Mouse (Mus musculus) lung, postnatal 0 days (tissue): ENCODE measurements around the gene Scrn3. TPM values are rescaled to one million over a fixed set of nuclear protein-coding genes. Genes with fewer than 3 reads are reported as not detected.
A peak's percentile ranks its signal among the peaks of the same experiment; 100 is the strongest.

Source experiments
- ATAC-seq: fragments of 200-750 bp; cut with Nextera tagmentation; 2 replicates; pipeline ENCODE4 v1.8.0; 2017; ENCODE audit warnings: moderate library complexity
- DNase-seq: peaks from one replicate; pipeline ENCODE4 v3.0.0-alpha.2; 2016; ENCODE audit warnings: low spot score
- H3K27ac ChIP-seq: fragments of 300-500 bp; sonication (generic); 2 replicates; pipeline ENCODE4 v1.5.1; 2014; ENCODE audit warnings: antibody characterized with exemption, mild to moderate bottlenecking, low read length, mixed read lengths
- H3K27me3 ChIP-seq: fragments of 300-500 bp; sonication (generic); replicated peaks from 2 replicates; pipeline ENCODE4 v1.6.1; 2014; ENCODE audit warnings: low read length, mixed read lengths; ENCODE audit not compliant: insufficient read depth
- H3K36me3 ChIP-seq: fragments of 300-500 bp; sonication (generic); 2 replicates; pipeline ENCODE4 v1.6.1; 2014; ENCODE audit warnings: low read length, mixed read lengths; ENCODE audit not compliant: insufficient read depth
- H3K4me1 ChIP-seq: fragments of 300-500 bp; sonication (generic); 2 replicates; pipeline ENCODE4 v1.6.1; 2014; ENCODE audit warnings: antibody characterized with exemption, low read depth, low read length, mixed read lengths; ENCODE audit not compliant: insufficient read depth
- H3K4me2 ChIP-seq: fragments of 300-500 bp; sonication (generic); replicated peaks from 2 replicates; pipeline ENCODE4 v1.6.1; 2014; ENCODE audit warnings: low read depth, mild to moderate bottlenecking, low read length, moderate library complexity, mixed read lengths
- H3K4me3 ChIP-seq: fragments of 300-500 bp; sonication (generic); 2 replicates; pipeline ENCODE4 v1.5.1; 2014; ENCODE audit warnings: low read depth, low read length
- H3K9ac ChIP-seq: fragments of 300-500 bp; sonication (generic); replicated peaks from 2 replicates; pipeline ENCODE4 v1.6.1; 2014; ENCODE audit warnings: low read depth, mild to moderate bottlenecking
- H3K9me3 ChIP-seq: fragments of 300-500 bp; sonication (generic); 2 replicates; pipeline ENCODE4 v1.6.1; 2016; ENCODE audit warnings: low read length, mixed read lengths
- CTCF ChIP-seq: IDR thresholded peaks from 2 replicates; pipeline ENCODE4 v1.5.1; 2016; ENCODE audit warnings: antibody characterized with exemption, mild to moderate bottlenecking
- EP300 ChIP-seq: IDR thresholded peaks from 2 replicates; pipeline ENCODE4 v1.6.1; 2016; ENCODE audit warnings: antibody characterized with exemption, mild to moderate bottlenecking, control low read depth
- whole genome bisulfite sequencing: fragments of 180-500 bp; shearing (Covaris S2); extraction: QIAGEN DNeasy Blood & Tissue Kit; methylation state at CpG from one replicate; pipeline ENCODE4 v1.1.7; 2014; 5-methylcytosine and 5-hydroxymethylcytosine counted together
- polyA plus RNA-seq: library from polyadenylated mRNA; unstranded; fragments of >200 nt; fragmentation: Nextera tagmentation; extraction: Ambion mirVana; gene quantifications from 2 replicates; pipeline ENCODE4 v1.2.1, GENCODE M21; 2015

The Scrn3 gene
- polyA plus RNA-seq, 1 experiment from 2014 or later, result 10.9 TPM

DNA sequence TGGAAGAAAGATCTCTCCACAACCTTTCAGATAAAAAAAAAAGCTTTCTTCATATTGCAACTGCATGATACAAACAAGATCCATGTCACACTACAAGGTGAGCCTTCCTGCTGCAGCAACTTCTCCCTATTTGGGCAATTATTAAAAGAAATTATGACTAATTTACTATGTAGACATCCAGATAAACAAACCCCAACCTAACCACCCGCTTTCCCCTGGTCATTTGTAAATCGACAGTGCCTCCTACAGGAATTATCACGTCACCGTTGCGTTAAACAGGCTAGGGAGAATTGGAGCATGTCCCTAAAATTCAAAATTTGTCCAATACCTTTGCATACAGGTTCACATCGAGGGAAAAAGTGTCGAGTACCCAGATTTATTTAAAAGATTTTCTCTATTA is 30.7 kb upstream of the Scrn3 start:
- H3K9ac ChIP-seq, result no peak overlapping the region
- WGBS, result 19% methylated on average over 7 of the region's 7 CpGs
- no peaks in the 10 kb centered on the region for H3K9me3 ChIP-seq
- no peak overlapping the region for H3K4me2 ChIP-seq
- H3K4me3 ChIP-seq, result no peak overlapping the region
- H3K27ac ChIP-seq, result no peak overlapping the region
- ATAC-seq, result no peak
- TF ChIP-seq CTCF, result peak; percentile 64
- no peak for TF ChIP-seq EP300
- H3K36me3 ChIP-seq, result no peaks in the 10 kb centered on the region
- peak; percentile 35 for DNase-seq
- peaks cover 39% of the 10 kb centered on the region for H3K27me3 ChIP-seq
- H3K4me1 ChIP-seq, result no peaks in the 10 kb centered on the region

GRCm38 (mm10) chr2:73285630-73286029 is 26.8 kb upstream of the Scrn3 start:
- H3K4me2 ChIP-seq, result no peak overlapping the region
- 6% methylated on average over 2 of the region's 2 CpGs for WGBS
- H3K27me3 ChIP-seq, result peaks cover 10% of the 10 kb centered on the region; the same call in 1 of the 2 replicates
- no peaks in the 10 kb centered on the region for H3K9me3 ChIP-seq
- ATAC-seq (no peak), DNase-seq (peak; percentile 76)
- TF ChIP-seq EP300 (no peak), CTCF (peak; percentile 69)
- H3K9ac ChIP-seq, result no peak overlapping the region
- no peak overlapping the region for H3K4me3 ChIP-seq
- no peak overlapping the region for H3K27ac ChIP-seq
- no peaks in the 10 kb centered on the region for H3K4me1 ChIP-seq
- peaks cover 13% of the 10 kb centered on the region for H3K36me3 ChIP-seq

- DNase-seq, result no peak
- no peak overlapping the region for H3K9ac ChIP-seq
- H3K9me3 ChIP-seq, result no peaks in the 10 kb centered on the region
- no peak for TF ChIP-seq CTCF
- TF ChIP-seq EP300, result no peak
- ATAC-seq, result no peak
- no peaks in the 10 kb centered on the region for H3K27me3 ChIP-seq
- peaks cover 22% of the 10 kb centered on the region for H3K36me3 ChIP-seq
- 62% methylated on average over 4 of the region's 4 CpGs for WGBS
- no peak overlapping the region for H3K27ac ChIP-seq
- H3K4me3 ChIP-seq, result no peak overlapping the region
- no peak overlapping the region for H3K4me2 ChIP-seq
- H3K4me1 ChIP-seq, result no peaks in the 10 kb centered on the region
Measured at GRCm38 (mm10) chr2:73291130-73291529, 21.3 kb upstream of the Scrn3 start.

GRCm38 (mm10) chr2:73295023-73295422 is 17.4 kb upstream of the Scrn3 start:
- 71% methylated on average over 7 of the region's 7 CpGs for WGBS
- TF ChIP-seq CTCF (no peak), EP300 (no peak)

DNA sequence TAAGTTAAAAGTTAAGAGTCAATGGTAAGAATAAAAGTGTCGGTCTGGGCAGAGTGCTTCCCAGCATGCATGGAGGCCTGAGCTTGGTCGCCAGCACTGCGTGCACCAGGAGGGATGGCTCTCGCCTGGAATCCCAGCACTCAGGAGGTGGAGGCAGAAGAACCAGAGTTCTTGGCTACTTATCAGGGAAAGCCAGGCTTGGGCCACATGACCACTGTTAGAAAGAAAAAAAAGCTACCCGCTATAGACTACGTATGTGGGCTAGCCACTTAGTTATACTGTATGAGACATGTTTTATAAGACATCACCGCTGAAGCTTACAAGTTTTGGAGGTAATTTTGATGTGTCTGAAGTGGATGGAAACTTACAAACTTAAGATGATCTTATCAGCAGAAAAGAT is 14.2 kb upstream of the Scrn3 start:
- Histone ChIP-seq H3K36me3 (no peaks in the 10 kb centered on the region; the same call in 1 of the 2 replicates), H3K4me3 (no peak overlapping the region), H3K4me1 (no peaks in the 10 kb centered on the region), H3K27me3 (no peaks in the 10 kb centered on the region), H3K9me3 (no peaks in the 10 kb centered on the region), H3K27ac (no peak overlapping the region), H3K9ac (no peak overlapping the region), H3K4me2 (no peak overlapping the region)
- ATAC-seq (no peak), DNase-seq (no peak)
- TF ChIP-seq CTCF (no peak), EP300 (no peak)
- 78% methylated on average over 7 of the region's 7 CpGs for WGBS

More at GRCm38 (mm10) chr2:73295023-73295422, 17.4 kb upstream of the Scrn3 start:
- H3K36me3 ChIP-seq, result peaks cover 10% of the 10 kb centered on the region; the same call in 1 of the 2 replicates
- DNase-seq, result no peak
- H3K27ac ChIP-seq, result no peak overlapping the region
- no peak overlapping the region for H3K4me2 ChIP-seq
- no peak for ATAC-seq
- H3K9me3 ChIP-seq, result no peaks in the 10 kb centered on the region
- no peak overlapping the region for H3K4me3 ChIP-seq
- no peaks in the 10 kb centered on the region for H3K27me3 ChIP-seq
- no peaks in the 10 kb centered on the region for H3K4me1 ChIP-seq
- no peak overlapping the region for H3K9ac ChIP-seq

DNA sequence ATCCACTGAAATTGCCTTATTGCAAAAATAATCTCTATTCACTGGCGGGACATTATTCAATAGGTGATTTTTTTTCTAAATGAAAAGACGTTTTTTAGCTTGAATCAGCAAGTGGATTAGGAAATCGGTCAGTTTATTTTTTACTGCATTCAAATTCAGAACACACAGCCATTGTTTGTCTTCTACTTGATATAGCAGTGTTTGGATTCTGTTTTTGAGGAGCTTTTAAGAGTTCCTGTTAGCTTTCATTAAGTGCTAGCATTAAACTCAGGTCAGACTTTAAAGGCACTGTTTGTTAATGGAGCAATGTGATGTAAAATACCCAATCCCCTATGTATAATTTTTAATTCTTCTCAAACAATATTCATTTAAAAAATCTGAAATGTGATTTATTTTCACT is 13.6 kb upstream of the Scrn3 start:
- H3K27me3 ChIP-seq, result no peaks in the 10 kb centered on the region
- 56% methylated on average over 3 of the region's 3 CpGs for WGBS
- H3K4me3 ChIP-seq, result no peak overlapping the region
- ATAC-seq, result peak; percentile 57
- TF ChIP-seq EP300 (peak; percentile 42; the same call in 1 of the 2 replicates), CTCF (no peak)
- H3K36me3 ChIP-seq, result peaks cover 5% of the 10 kb centered on the region; the same call in 1 of the 2 replicates
- H3K9ac ChIP-seq, result no peak overlapping the region
- no peaks in the 10 kb centered on the region for H3K4me1 ChIP-seq
- peak; percentile 55 for DNase-seq
- H3K9me3 ChIP-seq, result no peaks in the 10 kb centered on the region
- H3K4me2 ChIP-seq, result no peak overlapping the region
- no peak overlapping the region for H3K27ac ChIP-seq

- Histone ChIP-seq H3K27me3 (no peaks in the 10 kb centered on the region), H3K9ac (no peak overlapping the region), H3K4me2 (no peak overlapping the region), H3K27ac (no peak overlapping the region), H3K9me3 (no peaks in the 10 kb centered on the region), H3K36me3 (peaks cover 11% of the 10 kb centered on the region; the same call in 1 of the 2 replicates), H3K4me3 (no peak overlapping the region), H3K4me1 (no peaks in the 10 kb centered on the region)
- TF ChIP-seq CTCF (no peak), EP300 (no peak)
- DNase-seq (no peak), ATAC-seq (no peak)
- 45% methylated on average over 1 of the region's 1 CpGs for WGBS
Measured at GRCm38 (mm10) chr2:73301979-73302378, 10.4 kb upstream of the Scrn3 start.
